Mouse (Mus musculus) cerebellum, adult 2 months (tissue): ENCODE measurements around the gene Ephb2. TPM values are rescaled to one million over a fixed set of nuclear protein-coding genes. Genes with fewer than 3 reads are reported as not detected.

Experiments used
- DNase-seq, 2 experiments: peaks; one replicate each; pipeline ENCODE4 v3.0.0; 2021
- H3K27ac ChIP-seq: fragments of 200-500 bp; 2 replicates; pipeline ENCODE4 v1.5.1; 2012; ENCODE audit warnings: low read length, control low read depth, inconsistent platforms; ENCODE audit not compliant: insufficient read depth
- H3K27me3 ChIP-seq: fragments of 200-500 bp; 2 replicates; pipeline ENCODE4 v1.6.1; 2012; ENCODE audit warnings: inconsistent platforms, mild to moderate bottlenecking, low read length, moderate library complexity; ENCODE audit not compliant: control insufficient read depth, insufficient read depth
- H3K4me1 ChIP-seq: fragments of 200-500 bp; 2 replicates; pipeline ENCODE4 v1.6.1; 2011; ENCODE audit warnings: low read length; ENCODE audit not compliant: control insufficient read depth, insufficient read depth
- H3K4me3 ChIP-seq: fragments of 200-500 bp; replicated peaks from 2 replicates; pipeline ENCODE3; 2011; ENCODE audit warnings: mild to moderate bottlenecking, low read depth, low read length, control low read depth; ENCODE audit not compliant: insufficient read depth
- CTCF ChIP-seq: fragments of 200-500 bp; IDR thresholded peaks from 2 replicates; pipeline ENCODE4 v1.5.1; 2011; ENCODE audit warnings: low read depth, mild to moderate bottlenecking, control low read depth, low read length, moderate library complexity, borderline replicate concordance; ENCODE audit not compliant: insufficient read depth
- POLR2A ChIP-seq: fragments of 200-500 bp; IDR thresholded peaks from 2 replicates; pipeline ENCODE4 v1.6.1; 2011; ENCODE audit warnings: low read length, control low read depth, borderline replicate concordance; ENCODE audit not compliant: insufficient read depth
- WGBS: fragments of 180-500 bp; shearing (Covaris S2); methylation state at CpG from one replicate; pipeline ENCODE4 v1.1.7; 2018; 5-methylcytosine and 5-hydroxymethylcytosine counted together
- polyA plus RNA-seq: library from polyadenylated mRNA; depleted of rRNA; stranded (reverse); fragments of >200 nt; gene quantifications from 2 replicates; pipeline ENCODE4 v1.2.3, GENCODE M21; 2012

The Ephb2 gene
- polyA plus RNA-seq, 1 experiment, result 29.1 TPM

- 60% methylated on average over 5 of the region's 5 CpGs for WGBS
- DNase-seq, result no peak
- no peak for TF ChIP-seq POLR2A
- no peak overlapping the region for H3K4me3 ChIP-seq
- H3K27ac ChIP-seq, result no peak overlapping the region
- H3K27me3 ChIP-seq, result no peaks in the 10 kb centered on the region
- peaks cover 5% of the 10 kb centered on the region for H3K4me1 ChIP-seq
Measured at GRCm38 (mm10) chr4:136852119-136852518, 16.3 kb upstream of the Ephb2 start.

DNA sequence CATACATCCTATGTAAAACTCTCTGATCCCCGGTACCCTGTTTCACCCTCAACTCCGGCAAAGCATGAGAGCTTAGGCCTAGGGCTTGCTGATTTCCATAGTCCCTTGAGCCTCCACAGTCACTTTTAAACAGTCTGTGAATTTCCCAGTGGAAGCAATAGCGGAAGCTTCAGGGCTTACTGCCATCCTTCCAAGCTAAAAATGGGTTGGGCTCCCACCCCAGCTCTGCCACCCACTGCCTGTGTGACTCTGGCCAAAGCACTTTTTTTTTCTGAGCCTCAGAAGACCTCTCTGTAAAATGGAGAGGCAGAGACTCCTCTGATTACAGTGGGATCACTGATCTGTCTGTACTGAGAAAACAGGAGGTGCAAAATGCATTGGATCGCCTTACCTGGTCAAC is 12.8 kb upstream of the Ephb2 start:
- DNase-seq, result no peak
- Histone ChIP-seq H3K27me3 (no peaks in the 10 kb centered on the region), H3K4me3 (no peak overlapping the region), H3K4me1 (peaks cover 5% of the 10 kb centered on the region), H3K27ac (no peak overlapping the region)
- TF ChIP-seq POLR2A (no peak), CTCF (no peak)
- WGBS, result 60% methylated on average over 4 of the region's 4 CpGs

GRCm38 (mm10) chr4:136847166-136847565 is 11.4 kb upstream of the Ephb2 start:
- DNase-seq, result no peak
- TF ChIP-seq POLR2A (no peak), CTCF (no peak)
- H3K27ac ChIP-seq, result no peak overlapping the region

GRCm38 (mm10) chr4:136842802-136843201 is 7.0 kb upstream of the Ephb2 start:
- Histone ChIP-seq H3K4me1 (peaks cover 3% of the 10 kb centered on the region; the same call in 1 of the 2 replicates), H3K27ac (no peak overlapping the region), H3K4me3 (no peak overlapping the region), H3K27me3 (no peaks in the 10 kb centered on the region)
- DNase-seq, result no peak
- WGBS, result 92% methylated on average over 10 of the region's 10 CpGs
- no peak for TF ChIP-seq POLR2A

More at GRCm38 (mm10) chr4:136847166-136847565, 11.4 kb upstream of the Ephb2 start:
- peaks cover 5% of the 10 kb centered on the region for H3K4me1 ChIP-seq
- H3K27me3 ChIP-seq, result no peaks in the 10 kb centered on the region
- H3K4me3 ChIP-seq, result no peak overlapping the region
- WGBS, result 86% methylated on average over 6 of the region's 6 CpGs

DNA sequence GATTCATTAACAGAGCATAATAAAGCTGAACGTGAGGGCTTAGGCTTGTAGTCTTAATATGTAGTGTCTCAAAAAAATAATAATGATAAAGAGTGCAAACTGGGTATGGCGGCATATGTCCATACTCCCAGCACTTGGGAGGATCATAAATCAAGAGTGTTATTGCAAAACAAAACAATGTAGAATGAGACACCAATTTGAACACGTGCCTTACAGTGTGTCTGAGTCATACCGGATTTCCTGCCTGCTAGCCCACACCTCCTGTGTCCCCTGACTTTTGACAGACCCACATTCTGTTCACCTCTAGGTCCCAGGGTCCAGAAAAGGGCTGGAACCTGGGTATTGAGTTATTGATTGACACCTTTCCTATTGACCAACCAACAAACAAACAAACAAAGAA is 6.2 kb upstream of the Ephb2 start:
- 94% methylated on average over 4 of the region's 4 CpGs for WGBS
- Histone ChIP-seq H3K4me3 (no peak overlapping the region), H3K4me1 (peaks cover 3% of the 10 kb centered on the region; the same call in 1 of the 2 replicates), H3K27ac (no peak overlapping the region), H3K27me3 (no peaks in the 10 kb centered on the region)
- TF ChIP-seq CTCF (no peak), POLR2A (no peak)
- DNase-seq, result no peak

GRCm38 (mm10) chr4:136841056-136841455 is 5.3 kb upstream of the Ephb2 start:
- TF ChIP-seq CTCF, result peak; percentile 94
- TF ChIP-seq POLR2A, result no peak
- H3K4me1 ChIP-seq, result peaks cover 6% of the 10 kb centered on the region; the same call in 1 of the 2 replicates
- no peak overlapping the region for H3K4me3 ChIP-seq
- 9% methylated on average over 5 of the region's 5 CpGs for WGBS
- peak; percentile 81 to 89 for DNase-seq
- H3K27ac ChIP-seq, result no peak overlapping the region
- H3K27me3 ChIP-seq, result no peaks in the 10 kb centered on the region

DNA sequence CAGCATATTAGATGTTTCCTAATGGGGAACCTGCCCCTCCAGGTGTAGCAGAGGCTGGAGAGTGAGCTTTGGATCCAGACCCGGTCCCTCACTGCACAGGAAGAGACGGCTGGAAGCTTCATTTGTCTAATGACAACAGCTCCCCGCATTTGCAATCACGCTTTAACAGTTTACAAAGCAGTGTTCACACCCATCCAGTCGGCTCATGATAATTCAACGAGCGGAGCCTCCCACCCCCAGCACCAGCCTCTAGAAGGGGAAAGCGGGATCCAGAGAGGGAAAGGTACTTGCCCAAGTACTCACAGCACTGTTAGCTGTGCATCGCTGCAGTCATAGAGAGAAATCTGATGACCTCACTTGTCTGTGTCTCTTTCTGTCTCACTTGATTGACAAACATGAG is 2.7 kb upstream of the Ephb2 start:
- no peak overlapping the region for H3K4me3 ChIP-seq
- no peaks in the 10 kb centered on the region for H3K27me3 ChIP-seq
- no peak overlapping the region for H3K27ac ChIP-seq
- TF ChIP-seq CTCF, result no peak
- TF ChIP-seq POLR2A, result no peak
- DNase-seq, result no peak
- WGBS, result 82% methylated on average over 9 of the region's 9 CpGs
- H3K4me1 ChIP-seq, result peaks cover 6% of the 10 kb centered on the region; the same call in 1 of the 2 replicates

- TF ChIP-seq CTCF (no peak), POLR2A (no peak)
- no peak for DNase-seq
- peaks cover 9% of the 10 kb centered on the region for H3K4me1 ChIP-seq
- no peaks in the 10 kb centered on the region for H3K27me3 ChIP-seq
- H3K4me3 ChIP-seq, result no peak overlapping the region
- 81% methylated on average over 9 of the region's 9 CpGs for WGBS
- H3K27ac ChIP-seq, result no peak overlapping the region
Measured at GRCm38 (mm10) chr4:136838026-136838425, 2.2 kb upstream of the Ephb2 start.

DNA sequence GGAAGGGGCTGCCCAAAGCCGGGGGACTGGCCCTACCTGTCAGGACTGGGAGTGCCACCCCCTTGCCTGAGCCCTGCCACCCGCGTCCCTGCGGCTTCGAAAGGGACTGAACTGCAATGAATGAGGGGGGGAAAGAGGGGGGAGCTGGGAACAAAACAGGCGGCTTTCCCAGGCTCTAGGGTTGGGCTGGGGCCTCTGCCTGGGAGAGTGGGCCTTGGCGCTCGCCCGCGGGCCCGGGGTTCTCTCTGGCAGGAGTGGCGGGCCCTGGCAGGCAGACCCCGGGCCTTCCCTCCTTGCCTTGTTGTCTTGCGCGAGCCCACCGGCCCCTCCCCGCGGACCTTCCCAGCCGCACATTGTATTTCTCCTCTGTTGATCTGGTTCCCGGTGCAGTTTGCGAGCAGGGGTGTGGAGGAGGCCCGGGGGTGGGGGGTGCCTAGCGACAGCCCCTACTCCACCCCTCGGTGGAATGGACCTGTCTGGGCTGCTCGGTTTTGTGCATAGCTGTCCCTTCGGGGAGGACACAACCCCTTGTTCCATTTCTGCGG is 671 bp upstream of the Ephb2 start:
- Histone ChIP-seq H3K4me3 (peak overlapping the region; percentile 98), H3K27me3 (no peaks in the 10 kb centered on the region), H3K27ac (peak overlapping the region; percentile 100), H3K4me1 (peaks cover 22% of the 10 kb centered on the region)
- WGBS, result 1% methylated on average over 27 of the region's 27 CpGs
- DNase-seq, result no peak
- TF ChIP-seq POLR2A, result no peak
- no peak for TF ChIP-seq CTCF
